In genomic region chr9:123238256-123239045, GRCm38 (mm10) we compare ENCODE assay signal across 10 mouse cellular contexts. TPM values are rescaled to one million over a fixed set of nuclear protein-coding genes. Genes with fewer than 3 reads are reported as not detected.
A peak's percentile ranks its signal among the peaks of the same experiment; 100 is the strongest.
DNase-seq lines count a peak whose midpoint lies in the region; ATAC-seq lines count a peak whose summit lies in the region.
"Had no signal": no experiment of that assay in that cellular context is flagged by ENCODE, and none has a peak within 500 bp of the region (broad histone marks: within the 10 kb centered on the region; RNA-seq: fewer than 3 reads in every experiment).

No protein-coding gene starts in this region.

- H3K9me3 ChIP-seq in kidney, embryonic 15.5 days (replicated peaks) = no peaks in the 10 kb centered on the region
- no peaks in the 10 kb centered on the region for H3K9me3 ChIP-seq in forebrain, embryonic 16.5 days (ENCODE audit: control insufficient read depth, low read length)
- no peaks in the 10 kb centered on the region for H3K9me3 ChIP-seq in liver, embryonic 12.5 days (replicated peaks)

- DNase-seq in kidney, adult 11 months = no peak
- DNase-seq in NIH3T3 (ENCODE audit: low read depth) = peak; percentile 50
- no peak for DNase-seq in thymus, postnatal 0 days (ENCODE audit: low spot score)
- no peak for DNase-seq in left cerebral cortex, adult 8-10 months (ENCODE audit: low spot score in 2 of 2)
- DNase-seq: cerebellum, adult 2 months had no signal

- ATAC-seq in kidney, embryonic 15.5 days (replicated peaks; ENCODE audit: low FRiP score) = peak; percentile 58; the same call in 1 of the 2 replicates
- ATAC-seq in forebrain, embryonic 16.5 days = peak; percentile 38; the same call in 1 of the 2 replicates
- ATAC-seq in liver, embryonic 12.5 days = no peak
- no peak for ATAC-seq in erythroid progenitor cell, adult 5-6 weeks (replicated peaks; ENCODE audit: low FRiP score, poor library complexity, severe bottlenecking)

- 39% methylated on average over 4 of the region's 4 CpGs for WGBS in kidney, embryonic 15.5 days
- 23% methylated on average over 4 of the region's 4 CpGs for WGBS in forebrain, embryonic 16.5 days
- 53% methylated on average over 4 of the region's 4 CpGs for WGBS in liver, embryonic 12.5 days (ENCODE audit: insufficient replicate concordance)

- H3K4me3 ChIP-seq in kidney, embryonic 15.5 days (replicated peaks) = no peak overlapping the region
- no peak overlapping the region for H3K4me3 ChIP-seq in forebrain, embryonic 16.5 days (replicated peaks; ENCODE audit: low read length)
- no peak overlapping the region for H3K4me3 ChIP-seq in liver, embryonic 12.5 days

- peak overlapping the region; percentile 76 for H3K27ac ChIP-seq in kidney, embryonic 15.5 days
- H3K27ac ChIP-seq in forebrain, embryonic 16.5 days (ENCODE audit: low read length) = peak overlapping the region; percentile 24
- H3K27ac ChIP-seq in liver, embryonic 12.5 days = peak overlapping the region; percentile 50

- no peak overlapping the region for H3K4me2 ChIP-seq in kidney, embryonic 15.5 days
- no peak overlapping the region for H3K4me2 ChIP-seq in forebrain, embryonic 16.5 days (ENCODE audit: low read length)
- H3K4me2 ChIP-seq in liver, embryonic 12.5 days = no peak overlapping the region

- no peak overlapping the region for H3K9ac ChIP-seq in kidney, embryonic 15.5 days
- no peak overlapping the region for H3K9ac ChIP-seq in forebrain, embryonic 16.5 days (replicated peaks; ENCODE audit: low read depth, low read length)
- no peak overlapping the region for H3K9ac ChIP-seq in liver, embryonic 12.5 days

- H3K36me3 ChIP-seq in kidney, embryonic 15.5 days = no peaks in the 10 kb centered on the region
- H3K36me3 ChIP-seq in forebrain, embryonic 16.5 days (ENCODE audit: control insufficient read depth, insufficient read depth) = no peaks in the 10 kb centered on the region
- H3K36me3 ChIP-seq in liver, embryonic 12.5 days = no peaks in the 10 kb centered on the region

- H3K27me3 ChIP-seq in kidney, embryonic 15.5 days = no peaks in the 10 kb centered on the region
- H3K27me3 ChIP-seq in forebrain, embryonic 16.5 days (replicated peaks; ENCODE audit: control insufficient read depth, insufficient read depth, low read length) = no peaks in the 10 kb centered on the region
- H3K27me3 ChIP-seq in liver, embryonic 12.5 days (replicated peaks) = 0 out of 2 replicates have a peak, but pooled peaks cover 6% of the 10 kb centered on the region

- H3K4me1 ChIP-seq in kidney, embryonic 15.5 days = peaks cover 15% of the 10 kb centered on the region
- peaks cover 3% of the 10 kb centered on the region; the same call in 1 of the 2 replicates for H3K4me1 ChIP-seq in forebrain, embryonic 16.5 days (replicated peaks; ENCODE audit: control insufficient read depth, insufficient read depth, low read length)
- 0 out of 2 replicates have a peak, but pooled peaks cover 7% of the 10 kb centered on the region for H3K4me1 ChIP-seq in liver, embryonic 12.5 days

RNA-seq across cellular contexts. Expression of gene Tmem158, which starts 22.1 kb away (rescaled TPM):
- polyA plus RNA-seq in kidney, embryonic 15.5 days (2015; fragmentation: Nextera tagmentation; extraction: Ambion mirVana) = 7.2 and 8.8 TPM in 2 replicates
- polyA plus RNA-seq in forebrain, embryonic 16.5 days (2015; fragmentation: Nextera tagmentation; extraction: Ambion mirVana) = 29.0 TPM in 2 replicates
- polyA plus RNA-seq in liver, embryonic 12.5 days (2016; fragmentation: Nextera tagmentation; extraction: Ambion mirVana) = 12.6 and 12.8 TPM in 2 replicates
- not detected in 2 replicates for total RNA-seq in erythroid progenitor cell, adult 5-6 weeks (2015; ENCODE audit: low replicate concordance)
- total RNA-seq in erythroid progenitor cell, adult 5-6 weeks (2017; ENCODE audit: low replicate concordance) = 2.1 TPM in 1 of 2 replicates, not detected in the other
- polyA plus RNA-seq in thymus, postnatal 0 days (2015; fragmentation: Nextera tagmentation; extraction: Ambion mirVana) = 7.8 and 8.7 TPM in 2 replicates
- 10 to 100 TPM; 73.6 to 80.0 (median 74.8) TPM for total RNA-seq in left cerebral cortex, adult 8-10 months (2022)

RNA-seq across cellular contexts. Expression of gene Cdcp1, which starts 22.6 kb away (rescaled TPM):
- 7.5 and 7.7 TPM in 2 replicates for polyA plus RNA-seq in kidney, embryonic 15.5 days (2015; fragmentation: Nextera tagmentation; extraction: Ambion mirVana)
- polyA plus RNA-seq in forebrain, embryonic 16.5 days (2015; fragmentation: Nextera tagmentation; extraction: Ambion mirVana) = 0.14 TPM in 2 replicates
- polyA plus RNA-seq in liver, embryonic 12.5 days (2016; fragmentation: Nextera tagmentation; extraction: Ambion mirVana) = 0.18 and 0.25 TPM in 2 replicates
- not detected in 2 replicates for total RNA-seq in erythroid progenitor cell, adult 5-6 weeks (2015; ENCODE audit: low replicate concordance)
- not detected in 2 replicates for total RNA-seq in erythroid progenitor cell, adult 5-6 weeks (2017; ENCODE audit: low replicate concordance)
- 5.6 and 6.8 TPM in 2 replicates for polyA plus RNA-seq in thymus, postnatal 0 days (2015; fragmentation: Nextera tagmentation; extraction: Ambion mirVana)
- total RNA-seq in left cerebral cortex, adult 8-10 months (2022) = under 1 TPM; 0.11 to 0.44 (median 0.21) TPM
- total RNA-seq: monocyte, adult 5-6 weeks had no signal

Comparison
In these comparisons a context has a peak if more than half of its experiments do, and no peak if none do; other contexts are left out.
1. ATAC-seq: peak in kidney, embryonic 15.5 days (single experiment) and forebrain, embryonic 16.5 days (single experiment); none in liver, embryonic 12.5 days (single experiment) and erythroid progenitor cell, adult 5-6 weeks (single experiment).
2. H3K27ac ChIP-seq: peak in every context shown above with its lines; median percentile 76 in kidney, embryonic 15.5 days; 50 in liver, embryonic 12.5 days; 24 in forebrain, embryonic 16.5 days.